Mouse (Mus musculus) heart, postnatal 10 days (tissue): ENCODE measurements around the gene Nphp1. TPM values are rescaled to one million over a fixed set of nuclear protein-coding genes. Genes with fewer than 3 reads are reported as not detected.

Experiments used
- DNase-seq, 2 experiments: peaks; one replicate each; pipeline ENCODE4 v3.0.0; 2021
- intact Hi-C: fragments of 180-260 bp; cut with DNase I; formaldehyde crosslinking; loops from one replicate; pipeline ENCODE4 v1.15.1; 2025
- total RNA-seq, 2 experiments: library from RNA; stranded (reverse); gene quantifications; 2 replicates each; pipeline ENCODE4 v1.2.3; 2021

The Nphp1 gene
- total RNA-seq, 2 experiments from 2014 or later: 10.9 to 12.3 TPM

DNA sequence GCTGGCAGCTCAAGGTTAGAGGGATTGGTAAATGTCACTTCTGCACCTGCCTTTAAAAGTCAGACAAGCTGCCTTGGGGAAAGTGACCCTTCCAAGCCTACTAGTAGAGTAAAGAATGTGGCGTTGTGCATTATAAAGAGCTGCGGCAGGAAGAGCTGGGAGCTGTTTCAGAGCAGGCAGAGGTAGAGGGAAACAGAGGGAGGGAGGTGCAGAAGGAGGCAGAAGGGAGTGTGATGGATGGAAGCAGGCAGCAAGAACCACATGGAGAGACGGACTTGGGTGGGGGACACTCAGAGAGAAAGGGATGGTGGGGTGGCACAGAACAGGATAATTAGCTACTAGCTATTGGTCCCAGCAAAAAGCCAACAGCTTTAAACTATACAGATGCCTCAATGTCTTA, 80.6 kb downstream of the Nphp1 start:
- no peak for DNase-seq
- intact Hi-C loops: no loop called here

DNA sequence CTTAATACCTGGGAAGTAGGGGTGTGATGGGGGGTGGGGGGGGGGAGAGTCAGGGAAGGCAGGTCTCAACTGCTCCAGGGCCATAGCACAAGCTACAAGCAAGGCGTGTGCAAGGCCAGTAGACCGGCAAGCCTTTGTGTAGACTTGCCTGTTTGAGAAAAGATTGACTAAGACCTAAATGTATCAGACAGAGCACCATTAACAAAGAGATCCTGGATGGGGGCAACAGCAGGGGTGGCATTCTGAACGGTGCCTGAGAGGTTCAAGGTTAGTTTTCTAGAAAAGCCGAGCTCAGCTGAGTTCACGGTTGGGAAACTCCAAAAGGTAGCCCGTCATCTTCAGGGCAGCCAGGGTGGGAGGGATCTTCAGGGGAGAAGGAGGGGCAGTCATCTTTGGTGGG, 83.4 kb downstream of the Nphp1 start:
- intact Hi-C loops: no loop called here
- DNase-seq: no peak

Other genes with a start within 250 kb of the Nphp1 start
- under 1 TPM in 1 of 2 experiments, not detected in 1; 0.17 TPM for gene Prom2, start 247.4 kb downstream of the Nphp1 start, total RNA-seq
- gene Zfp661, start 201.8 kb downstream of the Nphp1 start, total RNA-seq: 1 to 10 TPM; 1.3 to 1.8 TPM
- 100 to 1,000 TPM in 1 of 2 experiments, 10 to 100 TPM in 1; 97.3 to 122 TPM for gene Mrps5, start 201.7 kb downstream of the Nphp1 start, total RNA-seq
- 1 to 10 TPM; 1.4 to 2.1 TPM for gene Mal, start 132.2 kb downstream of the Nphp1 start, total RNA-seq
- gene Mall, start 59.0 kb downstream of the Nphp1 start, total RNA-seq: 10 to 100 TPM; 14.5 to 15.9 TPM
- gene Mtln, start 3.6 kb upstream of the Nphp1 start, total RNA-seq: 10 to 100 TPM; 34.9 to 36.5 TPM
- gene Bub1, start 43.0 kb upstream of the Nphp1 start, total RNA-seq: 1 to 10 TPM; 5.6 to 6.0 TPM
- gene Acoxl, start 50.0 kb upstream of the Nphp1 start, total RNA-seq: under 1 TPM in 1 of 2 experiments, not detected in 1; 0.10 TPM